Mouse (Mus musculus) megakaryocyte, adult 5-6 weeks (primary cell): ENCODE results near the gene Smyd2. TPM values are rescaled to one million over a fixed set of nuclear protein-coding genes. Genes with fewer than 3 reads are reported as not detected.
A peak's percentile ranks its signal among the peaks of the same experiment; 100 is the strongest.

Experiments used
- ATAC-seq: 2 replicates; pipeline ENCODE4 v1.8.0; 2016; ENCODE audit warnings: mild to moderate bottlenecking, inconsistent platforms; ENCODE audit not compliant: poor library complexity, severe bottlenecking
- total RNA-seq, 2 experiments: library from RNA; stranded (forward) in 1 of 2; stranded (reverse) in 1 of 2; fragments of 153-499, 151-499 nt in 1 of 2; fragments of 221-1000, 200-1000 nt in 1 of 2; gene quantifications; 2 replicates each; pipeline versions ENCODE4 v1.2.3 to v1.2.4; 2015 to 2017

Smyd2 gene
- total RNA-seq (2015) (16.7 and 18.6 TPM in 2 replicates), total RNA-seq (2017) (19.2 and 26.3 TPM in 2 replicates)

DNA sequence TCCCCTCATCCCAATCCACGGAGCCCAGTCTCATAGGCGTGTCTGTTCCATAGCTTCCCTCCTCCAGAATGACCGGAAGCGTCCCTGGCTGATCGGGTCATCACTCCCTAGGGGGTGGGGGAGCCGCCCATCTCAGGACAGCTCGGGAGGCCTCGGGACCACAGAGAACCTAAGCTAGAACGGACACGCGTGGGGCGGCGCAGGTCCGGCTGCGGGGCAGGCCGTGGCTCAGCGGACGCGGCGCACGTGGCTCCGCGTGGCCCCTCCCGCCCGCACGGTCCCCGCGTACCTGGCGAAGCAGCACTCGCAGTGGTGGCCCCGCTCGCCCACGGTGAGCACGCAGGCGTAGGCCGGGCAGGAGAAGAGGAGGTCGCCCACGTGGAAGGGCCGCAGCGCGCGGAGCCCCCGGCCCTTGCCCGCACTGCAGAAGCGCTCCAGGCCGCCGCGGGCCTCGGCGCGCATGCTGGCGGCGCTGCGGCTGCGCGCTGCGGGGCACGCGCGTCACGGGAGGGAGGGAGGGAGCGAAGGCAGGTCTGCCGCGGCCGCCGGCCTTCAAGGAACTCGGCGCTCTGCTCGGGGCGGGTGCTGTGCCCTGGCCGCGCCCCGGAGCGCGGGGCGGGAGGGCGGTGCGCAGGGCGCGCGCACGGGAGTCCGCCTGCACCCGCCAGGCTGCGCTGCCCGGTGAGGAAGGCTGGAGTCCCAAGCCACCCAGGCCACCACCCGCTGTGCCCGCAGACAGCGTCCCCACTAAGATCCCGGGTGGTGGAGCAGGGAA, at the start of gene Smyd2:
Gene Smyd2, minus strand, starts transcription at position 546 of the 775 bp plus-strand sequence.
- peak; percentile 87 for ATAC-seq

- ATAC-seq = no peak
Observed at GRCm38 (mm10) chr1:189970381-189970780, 48.2 kb upstream of the Smyd2 start.

DNA sequence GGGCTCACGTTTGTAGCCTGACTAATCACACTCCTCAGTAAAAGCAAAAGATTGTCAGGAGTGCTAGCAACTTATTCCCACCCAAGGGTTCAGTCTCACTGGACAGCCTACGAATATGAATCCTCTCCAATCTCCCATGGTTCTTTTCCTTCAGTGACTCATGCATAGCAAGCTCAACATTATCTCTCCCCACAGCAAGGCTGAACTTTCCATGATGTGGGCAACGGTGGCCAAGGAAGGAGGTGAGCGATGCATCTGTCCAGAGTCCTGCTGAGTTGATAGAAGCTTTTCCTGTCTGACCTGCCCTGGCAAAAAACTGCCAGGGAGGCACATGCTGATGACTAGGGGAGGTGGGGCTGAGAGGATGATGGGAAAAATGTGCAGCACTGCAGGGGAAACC, 45.9 kb upstream of the Smyd2 start:
- ATAC-seq = no peak

- no peak for ATAC-seq
Observed at GRCm38 (mm10) chr1:189960481-189960880, 38.3 kb upstream of the Smyd2 start.

GRCm38 (mm10) chr1:189959802-189960201, 37.6 kb upstream of the Smyd2 start:
- no peak for ATAC-seq

GRCm38 (mm10) chr1:189951861-189952260, 29.7 kb upstream of the Smyd2 start:
- ATAC-seq = no peak

GRCm38 (mm10) chr1:189947411-189947810, 25.2 kb upstream of the Smyd2 start:
- ATAC-seq = no peak

GRCm38 (mm10) chr1:189946126-189946525, 24.0 kb upstream of the Smyd2 start:
- ATAC-seq = no peak

- no peak for ATAC-seq
Observed at GRCm38 (mm10) chr1:189941786-189942185, 19.6 kb upstream of the Smyd2 start.

DNA sequence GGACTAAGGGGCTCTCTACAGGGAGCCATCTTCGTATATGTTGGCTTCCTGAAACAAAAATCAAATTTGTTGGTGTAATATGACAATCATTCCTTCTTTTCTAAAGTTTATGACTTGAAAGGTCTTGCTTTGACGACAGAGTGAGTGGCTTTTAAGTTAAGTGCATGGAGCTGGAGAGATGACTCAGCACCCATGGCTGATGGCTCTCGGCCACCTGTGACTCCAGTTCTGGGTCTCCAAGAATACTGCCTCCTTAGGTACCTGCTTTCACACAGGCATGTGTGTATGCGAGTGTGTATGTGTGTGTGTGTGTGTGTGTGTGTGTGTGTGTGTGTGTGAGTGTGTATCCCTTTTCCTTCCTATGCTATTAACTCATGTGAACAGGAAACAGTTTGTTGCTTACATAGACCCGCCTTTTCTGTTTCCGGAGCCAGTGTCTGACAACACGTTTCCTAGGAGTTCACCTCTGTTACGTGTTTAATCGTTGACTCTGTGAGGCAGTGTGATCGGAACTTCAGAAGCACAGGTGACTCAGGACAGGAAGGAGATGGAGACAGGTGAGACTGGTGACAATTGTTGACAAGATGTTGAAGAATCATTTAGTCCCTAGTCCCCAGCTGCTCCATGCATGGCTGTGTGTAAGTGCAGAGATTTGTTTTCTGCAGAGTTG, 14.4 kb upstream of the Smyd2 start:
- no peak for ATAC-seq

DNA sequence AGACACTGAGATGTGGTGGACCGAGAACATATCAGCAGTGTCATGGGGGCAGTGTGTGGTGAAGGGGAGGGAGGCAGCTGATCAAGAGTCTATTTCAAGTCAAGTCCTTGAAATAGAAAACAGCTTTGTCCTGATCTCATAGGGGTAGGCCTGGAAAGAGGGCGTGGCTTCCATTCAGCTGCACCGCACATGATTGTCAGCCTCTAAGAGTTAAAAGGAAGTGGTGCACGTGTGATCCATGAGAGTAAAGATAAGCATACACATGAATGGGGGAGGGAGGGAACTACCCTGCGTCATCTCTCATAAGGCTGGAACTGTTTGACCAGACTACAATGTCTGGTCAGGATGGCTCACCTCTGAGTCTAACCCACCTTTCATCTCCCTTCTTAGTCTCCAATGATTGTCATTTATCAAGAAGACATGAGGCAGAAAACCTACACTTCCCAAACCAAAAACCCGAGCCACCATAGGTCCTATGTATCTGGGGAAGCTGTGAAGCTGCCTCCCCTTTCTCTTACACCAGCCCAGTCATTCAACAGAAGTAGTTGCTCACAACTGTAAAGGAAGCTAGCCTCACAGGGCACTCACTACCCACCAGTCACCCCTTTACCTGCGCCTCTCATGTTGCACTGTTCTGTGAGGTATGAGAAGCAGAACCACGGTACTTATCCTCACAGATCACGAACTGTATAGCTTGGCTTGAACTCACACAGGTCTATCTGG, 11.5 kb upstream of the Smyd2 start:
- ATAC-seq = peak; percentile 24; the same call in 1 of the 2 replicates

- ATAC-seq = no peak
Observed at GRCm38 (mm10) chr1:189932976-189933375, 10.8 kb upstream of the Smyd2 start.

GRCm38 (mm10) chr1:189932190-189932589, 10.0 kb upstream of the Smyd2 start:
- ATAC-seq = no peak

DNA sequence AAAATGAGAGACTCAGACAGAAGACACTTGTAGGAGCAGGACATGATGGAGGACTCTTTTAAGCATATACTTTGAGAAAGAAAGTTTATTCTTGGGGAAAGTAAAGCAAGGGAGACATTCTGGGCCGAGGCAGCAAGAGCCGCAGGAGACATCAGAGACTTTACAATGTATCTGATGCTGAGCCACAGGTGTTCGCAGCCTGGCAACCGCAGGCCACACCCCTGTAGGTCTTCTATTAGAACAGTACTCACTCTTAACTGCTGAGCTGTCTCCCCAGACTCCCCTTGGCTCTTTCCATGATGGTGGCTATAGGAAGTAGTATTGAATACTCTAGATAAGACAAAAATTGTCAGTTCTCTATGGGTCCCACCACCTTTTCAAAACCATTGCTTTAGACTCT, 7.7 kb upstream of the Smyd2 start:
- ATAC-seq = no peak

DNA sequence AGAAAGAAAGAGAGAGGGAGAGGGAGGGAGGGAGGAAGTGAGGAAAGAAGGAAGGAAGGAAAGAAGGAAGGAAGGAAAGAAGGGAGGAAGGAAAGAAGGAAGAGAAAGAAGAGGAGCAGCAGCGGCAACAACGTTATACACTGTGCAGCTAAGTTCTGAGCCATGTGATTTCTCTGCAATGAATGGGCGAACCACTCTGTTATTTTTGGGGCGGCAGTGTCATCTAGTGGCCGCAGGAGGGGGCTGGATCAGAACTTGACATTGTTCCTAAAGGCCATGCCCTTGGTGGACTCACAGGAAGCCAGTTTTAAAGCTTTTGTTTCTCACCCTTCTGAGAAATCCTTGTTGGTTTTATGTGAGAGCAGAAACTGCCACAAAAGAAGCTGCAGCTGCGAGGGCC, 5.5 kb upstream of the Smyd2 start:
- peak; percentile 75 for ATAC-seq

DNA sequence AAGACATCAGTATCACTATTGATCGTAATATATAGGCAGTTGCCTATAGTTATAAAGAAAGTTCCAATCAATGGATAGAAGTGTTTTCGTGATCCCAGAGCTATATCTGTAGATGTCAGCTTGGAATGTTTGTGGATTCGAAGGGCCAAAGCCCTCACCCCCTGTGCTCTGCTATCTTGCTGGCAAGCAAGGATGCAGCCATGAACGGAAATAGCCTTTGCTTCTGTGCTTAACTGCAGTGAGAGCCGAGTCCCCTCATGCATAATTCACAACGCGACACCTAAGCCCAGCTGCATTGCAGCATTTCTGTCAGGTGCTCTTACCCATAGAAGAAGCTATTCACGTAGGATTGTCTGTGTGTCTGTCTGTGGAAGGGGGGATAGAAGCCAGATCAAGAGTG, 4.1 kb upstream of the Smyd2 start:
- no peak for ATAC-seq

GRCm38 (mm10) chr1:189923871-189924568, 1.9 kb upstream of the Smyd2 start:
- ATAC-seq = no peak

DNA sequence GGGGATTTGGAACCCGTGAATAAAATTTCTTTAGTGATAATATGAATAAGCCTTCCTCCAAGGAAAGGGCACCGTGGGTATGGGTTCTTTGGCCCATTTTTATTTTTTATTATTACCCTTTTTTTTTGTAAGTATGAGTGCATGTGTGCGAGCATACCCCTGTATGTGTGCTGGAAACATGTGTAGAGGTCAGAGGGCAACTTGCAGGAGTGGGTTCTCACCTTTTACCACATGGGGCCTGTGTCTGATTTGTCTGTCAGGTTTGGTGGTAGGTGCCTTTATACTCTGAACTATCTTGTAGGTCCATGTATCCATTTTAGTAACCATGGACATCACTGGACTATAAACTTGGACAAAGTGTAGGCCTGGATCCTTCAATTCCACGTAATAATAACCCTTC, 994 bp upstream of the Smyd2 start:
- ATAC-seq = no peak

GRCm38 (mm10) chr1:189922721-189923120, 558 bp upstream of the Smyd2 start:
- ATAC-seq = no peak

- no peak for ATAC-seq
Observed at GRCm38 (mm10) chr1:189921568-189921817, 670 bp downstream of the Smyd2 start.
